Mouse (Mus musculus): ENCODE measurements at regions not wholly inside any gene's neighbourhood (a gene's known extent, or its start where the extent isn't known, plus 50 kb on each side); places are given as distances from the start of the nearest gene placed in this dataset.

DNA sequence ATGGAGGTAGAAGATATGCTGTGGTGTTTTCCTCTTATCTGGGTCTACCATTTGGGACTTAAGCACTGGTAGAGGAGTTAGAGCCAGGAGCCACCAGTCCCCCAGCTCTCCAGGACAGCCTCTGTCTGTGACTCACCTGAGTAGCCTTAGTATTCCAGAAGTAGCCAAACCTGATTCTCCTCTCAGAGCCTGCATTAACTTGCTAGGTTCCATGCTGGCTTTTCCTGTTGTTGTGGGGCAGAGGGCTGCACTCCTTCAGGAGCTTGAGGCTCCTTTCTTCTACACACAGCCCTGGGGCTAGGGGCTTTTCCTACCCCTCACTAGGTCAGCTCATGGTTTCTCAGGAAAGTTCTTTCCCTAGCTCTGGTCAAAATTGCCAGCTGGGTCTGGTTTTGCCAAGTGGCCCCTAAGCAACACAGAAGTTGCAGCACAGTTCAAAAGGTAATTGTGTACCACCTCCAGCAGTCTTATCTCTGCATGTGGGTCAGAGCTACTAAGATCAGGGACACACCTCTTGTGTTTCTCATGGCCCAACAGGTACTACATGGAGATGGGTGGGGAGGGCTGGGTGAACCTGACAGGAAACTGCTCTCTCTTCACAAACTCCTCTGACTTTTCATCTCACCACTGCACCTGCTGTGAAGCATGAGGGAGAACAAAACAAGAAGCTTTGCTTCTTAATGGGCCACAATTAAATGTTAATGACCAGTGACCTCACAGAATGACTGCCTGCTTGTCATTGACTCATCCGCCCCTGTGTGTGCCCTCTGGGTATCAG lies 129.7 kb upstream of the Shh start:
- no peaks in the 10 kb centered on the region for H3K9me3 ChIP-seq
- ATAC-seq (ENCODE audit: low FRiP score, low read depth), result no peak
- no peaks in the 10 kb centered on the region for H3K4me1 ChIP-seq
- H3K4me2 ChIP-seq (replicated peaks), result no peak overlapping the region
- no peaks in the 10 kb centered on the region for H3K36me3 ChIP-seq
- no peak overlapping the region for H3K4me3 ChIP-seq
- H3K27ac ChIP-seq (replicated peaks), result no peak overlapping the region
- no peak overlapping the region for H3K9ac ChIP-seq (replicated peaks)
- H3K27me3 ChIP-seq, result no peaks in the 10 kb centered on the region
- 61% methylated on average over 1 of the region's 1 CpGs for WGBS

DNA sequence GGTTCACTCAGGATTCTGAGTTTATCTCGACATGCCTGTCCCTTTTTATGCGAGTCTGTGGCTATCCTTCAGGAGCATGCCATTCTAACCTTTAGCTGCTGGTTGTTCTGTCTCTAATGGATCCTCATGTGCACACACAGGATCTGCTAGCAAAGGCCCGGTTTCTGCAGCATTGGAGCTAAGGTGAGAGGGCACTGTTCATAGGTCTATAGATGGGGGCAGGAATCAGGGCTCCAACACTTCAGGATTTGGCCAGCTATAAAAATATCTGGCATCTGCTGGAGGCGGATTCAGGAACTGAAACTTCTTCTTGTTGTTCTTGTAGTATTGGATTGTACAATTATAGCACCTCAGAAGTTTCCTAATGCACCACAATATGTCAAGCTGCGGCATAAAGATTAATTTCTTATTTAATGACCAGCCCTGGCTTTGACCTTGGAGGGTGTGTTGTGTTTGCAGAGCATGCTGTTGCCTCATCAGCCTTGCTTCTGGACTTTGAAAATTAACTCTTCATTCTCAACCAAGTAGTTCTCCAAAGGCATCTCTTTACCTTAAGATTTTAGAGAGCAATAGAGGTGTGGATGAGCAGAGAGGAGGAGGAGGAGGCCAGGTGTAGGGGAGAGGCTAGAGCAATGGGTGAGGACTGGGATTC lies 104.4 kb upstream of the Shh start:
- no peak for ATAC-seq (ENCODE audit: low FRiP score, low read depth)
- H3K9ac ChIP-seq (replicated peaks), result no peak overlapping the region
- 87% methylated on average over 5 of the region's 5 CpGs for WGBS
- no peaks in the 10 kb centered on the region for H3K27me3 ChIP-seq
- no peaks in the 10 kb centered on the region for H3K9me3 ChIP-seq
- no peak overlapping the region for H3K27ac ChIP-seq (replicated peaks)
- H3K4me3 ChIP-seq, result no peak overlapping the region
- no peaks in the 10 kb centered on the region for H3K36me3 ChIP-seq
- H3K4me1 ChIP-seq, result peaks cover 6% of the 10 kb centered on the region
- no peak overlapping the region for H3K4me2 ChIP-seq (replicated peaks)

DNA sequence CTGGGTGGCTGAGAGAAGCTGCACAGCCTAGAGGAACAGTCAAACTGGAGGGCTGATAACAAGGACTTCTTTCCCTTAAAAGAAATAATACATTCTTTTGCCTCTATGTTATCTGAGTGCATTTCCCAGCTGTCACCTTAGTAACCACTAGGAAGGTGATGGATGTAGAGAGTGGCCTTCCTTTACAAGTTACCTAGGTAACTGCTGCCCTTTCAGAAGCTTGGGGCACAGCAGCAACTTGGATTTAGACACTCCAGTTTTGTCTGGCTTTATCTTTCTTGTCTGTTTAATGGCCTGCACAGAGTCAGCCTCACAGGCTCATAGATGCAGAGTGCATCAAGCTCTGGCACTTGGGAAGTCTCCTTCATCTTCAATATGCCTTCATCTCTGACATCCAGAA lies 101.4 kb upstream of the Shh start:
- Histone ChIP-seq H3K4me2 (replicated peaks) (no peak overlapping the region), H3K36me3 (no peaks in the 10 kb centered on the region), H3K27me3 (no peaks in the 10 kb centered on the region), H3K4me1 (peaks cover 8% of the 10 kb centered on the region), H3K9ac (replicated peaks) (no peak overlapping the region), H3K4me3 (no peak overlapping the region), H3K9me3 (no peaks in the 10 kb centered on the region), H3K27ac (replicated peaks) (no peak overlapping the region)
- ATAC-seq (ENCODE audit: low FRiP score, low read depth), result no peak

DNA sequence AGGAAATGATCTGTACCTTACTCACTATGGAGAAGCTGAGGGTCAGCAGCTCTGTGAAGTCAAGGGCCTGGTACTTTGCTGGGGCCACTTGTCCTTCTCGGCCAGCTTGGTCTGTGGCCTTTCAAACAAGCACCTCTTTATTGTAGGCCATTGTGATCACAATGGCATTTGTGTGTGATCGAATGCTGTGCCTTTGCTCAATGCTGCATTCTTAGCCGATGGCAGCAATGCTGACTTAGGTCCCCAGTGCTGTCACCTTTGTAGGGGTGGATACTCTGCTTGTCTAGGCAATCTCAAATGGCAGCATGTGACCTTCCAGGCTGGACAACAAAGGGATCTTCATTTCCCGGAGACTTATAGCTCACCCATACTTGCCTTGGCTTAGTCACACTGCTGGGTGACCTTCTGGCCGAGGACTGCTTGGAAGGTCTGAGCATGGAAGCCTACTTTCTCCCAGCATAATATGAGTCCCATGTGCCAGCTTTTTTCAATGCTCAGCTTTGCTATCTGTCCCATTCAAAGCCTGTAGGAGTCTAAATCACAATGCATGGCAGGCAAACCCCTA lies 100.4 kb upstream of the Shh start:
- Histone ChIP-seq H3K36me3 (no peaks in the 10 kb centered on the region), H3K27me3 (no peaks in the 10 kb centered on the region), H3K27ac (replicated peaks) (no peak overlapping the region), H3K4me1 (peaks cover 10% of the 10 kb centered on the region), H3K4me3 (no peak overlapping the region), H3K4me2 (replicated peaks) (no peak overlapping the region), H3K9ac (replicated peaks) (no peak overlapping the region), H3K9me3 (no peaks in the 10 kb centered on the region)
- ATAC-seq (ENCODE audit: low FRiP score, low read depth), result no peak
- WGBS, result 77% methylated on average over 5 of the region's 5 CpGs

GRCm38 (mm10) chr5:28563401-28563800 lies 96.3 kb upstream of the Shh start:
- no peak overlapping the region for H3K9ac ChIP-seq (replicated peaks)
- ATAC-seq (ENCODE audit: low FRiP score, low read depth), result no peak
- no peaks in the 10 kb centered on the region for H3K36me3 ChIP-seq
- no peak overlapping the region for H3K4me2 ChIP-seq (replicated peaks)
- no peak overlapping the region for H3K4me3 ChIP-seq
- H3K4me1 ChIP-seq, result peaks cover 9% of the 10 kb centered on the region
- H3K27ac ChIP-seq (replicated peaks), result no peak overlapping the region
- H3K27me3 ChIP-seq, result no peaks in the 10 kb centered on the region
- H3K9me3 ChIP-seq, result no peaks in the 10 kb centered on the region
- 12% methylated on average over 3 of the region's 3 CpGs for WGBS

- Histone ChIP-seq H3K9me3 (no peaks in the 10 kb centered on the region), H3K27ac (replicated peaks) (no peak overlapping the region), H3K4me3 (no peak overlapping the region), H3K9ac (replicated peaks) (no peak overlapping the region), H3K4me1 (0 out of 2 replicates have a peak, but pooled peaks cover 4% of the 10 kb centered on the region), H3K36me3 (no peaks in the 10 kb centered on the region), H3K4me2 (replicated peaks) (no peak overlapping the region), H3K27me3 (no peaks in the 10 kb centered on the region)
- 76% methylated on average over 1 of the region's 1 CpGs for WGBS
- ATAC-seq (ENCODE audit: low FRiP score, low read depth), result no peak
Observed at GRCm38 (mm10) chr5:28562917-28563316, 95.9 kb upstream of the Shh start.

GRCm38 (mm10) chr5:28553543-28553942 lies 86.5 kb upstream of the Shh start:
- ATAC-seq (ENCODE audit: low FRiP score, low read depth), result no peak
- 83% methylated on average over 2 of the region's 2 CpGs for WGBS
- H3K4me3 ChIP-seq, result no peak overlapping the region
- H3K4me2 ChIP-seq (replicated peaks), result no peak overlapping the region
- H3K36me3 ChIP-seq, result no peaks in the 10 kb centered on the region
- H3K27ac ChIP-seq (replicated peaks), result no peak overlapping the region
- no peak overlapping the region for H3K9ac ChIP-seq (replicated peaks)
- no peaks in the 10 kb centered on the region for H3K4me1 ChIP-seq
- H3K9me3 ChIP-seq, result no peaks in the 10 kb centered on the region
- no peaks in the 10 kb centered on the region for H3K27me3 ChIP-seq

- whole genome bisulfite sequencing, result 52% methylated on average over 6 of the region's 6 CpGs
Observed at GRCm38 (mm10) chr5:28530202-28530855, 63.3 kb upstream of the Shh start.

DNA sequence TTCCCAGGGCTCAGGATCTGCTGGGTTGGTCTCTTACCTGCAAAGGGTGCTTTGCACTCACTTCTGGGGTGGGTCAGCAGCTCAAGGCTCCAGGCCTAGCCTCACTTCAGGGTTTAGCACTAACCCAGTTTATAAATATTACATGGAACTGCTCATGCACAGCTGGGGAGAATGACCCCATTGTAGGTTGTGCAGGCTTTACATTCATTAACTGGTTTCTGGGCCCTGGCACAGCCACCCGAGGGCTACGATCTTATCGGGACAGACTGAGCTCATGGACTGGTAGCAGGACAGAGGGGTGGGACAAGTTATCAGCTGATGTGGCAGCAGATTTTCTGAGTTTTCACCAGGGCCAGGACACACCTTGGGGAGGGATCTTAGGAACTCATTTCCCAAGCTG lies 59.4 kb upstream of the Shh start:
- Histone ChIP-seq H3K9me3 (no peaks in the 10 kb centered on the region), H3K36me3 (no peaks in the 10 kb centered on the region), H3K27ac (replicated peaks) (no peak overlapping the region), H3K4me3 (no peak overlapping the region), H3K27me3 (no peaks in the 10 kb centered on the region), H3K9ac (replicated peaks) (no peak overlapping the region), H3K4me2 (replicated peaks) (no peak overlapping the region), H3K4me1 (no peaks in the 10 kb centered on the region)
- 52% methylated on average over 3 of the region's 3 CpGs for WGBS
- no peak for ATAC-seq (ENCODE audit: low FRiP score, low read depth)

More at GRCm38 (mm10) chr5:28530202-28530855, 63.3 kb upstream of the Shh start:
- Histone ChIP-seq H3K9ac (replicated peaks) (no peak overlapping the region), H3K4me1 (no peaks in the 10 kb centered on the region), H3K27me3 (no peaks in the 10 kb centered on the region), H3K36me3 (no peaks in the 10 kb centered on the region), H3K4me2 (replicated peaks) (no peak overlapping the region), H3K4me3 (no peak overlapping the region), H3K27ac (replicated peaks) (no peak overlapping the region), H3K9me3 (no peaks in the 10 kb centered on the region)
- ATAC-seq (ENCODE audit: low FRiP score, low read depth), result no peak

- H3K27ac ChIP-seq (replicated peaks), result no peak overlapping the region
- no peaks in the 10 kb centered on the region for H3K27me3 ChIP-seq
- 63% methylated on average over 9 of the region's 9 CpGs for WGBS
- ATAC-seq (ENCODE audit: low FRiP score, low read depth), result no peak
- H3K9me3 ChIP-seq, result no peaks in the 10 kb centered on the region
- no peak overlapping the region for H3K9ac ChIP-seq (replicated peaks)
- no peaks in the 10 kb centered on the region for H3K36me3 ChIP-seq
- H3K4me2 ChIP-seq (replicated peaks), result no peak overlapping the region
- H3K4me3 ChIP-seq, result no peak overlapping the region
- 0 out of 2 replicates have a peak, but pooled peaks cover 2% of the 10 kb centered on the region for H3K4me1 ChIP-seq
Observed at GRCm38 (mm10) chr5:28520800-28521707, 54.0 kb upstream of the Shh start.

GRCm38 (mm10) chr5:28519059-28519543 lies 52.0 kb upstream of the Shh start:
- WGBS, result 88% methylated on average over 3 of the region's 3 CpGs
- Histone ChIP-seq H3K36me3 (no peaks in the 10 kb centered on the region), H3K9ac (replicated peaks) (no peak overlapping the region), H3K4me3 (no peak overlapping the region), H3K9me3 (no peaks in the 10 kb centered on the region), H3K4me2 (replicated peaks) (no peak overlapping the region), H3K27ac (replicated peaks) (no peak overlapping the region), H3K27me3 (no peaks in the 10 kb centered on the region), H3K4me1 (0 out of 2 replicates have a peak, but pooled peaks cover 2% of the 10 kb centered on the region)
- ATAC-seq (ENCODE audit: low FRiP score, low read depth), result no peak

Data from midbrain, embryonic 12.5 days (tissue).